Mouse (Mus musculus) left cerebral cortex, adult 2 months (tissue): ENCODE measurements at regions not wholly inside any gene's neighbourhood (a gene's known extent, or its start where the extent isn't known, plus 50 kb on each side); places are given as distances from the start of the nearest gene placed in this dataset.

ENCODE experiments used
- DNase-seq, 2 experiments: peaks; one replicate each; pipeline ENCODE4 v3.0.0; 2021 to 2022; ENCODE audit warnings: low spot score in 2 of 2, mixed read lengths in 1 of 2; ENCODE audit errors: extremely low spot score in 1 of 2
- H3K27ac ChIP-seq: fragments of 200-600 bp; 2 replicates; pipeline ENCODE4 v1.8.1; 2022
- H3K4me3 ChIP-seq: fragments of 200-600 bp; 2 replicates; pipeline ENCODE4 v1.8.1; 2022
- CTCF ChIP-seq: fragments of 200-600 bp; IDR thresholded peaks from 2 replicates; pipeline ENCODE4 v1.8.1; 2022; ENCODE audit warnings: antibody characterized with exemption, mild to moderate bottlenecking, moderate library complexity
- intact Hi-C: fragments of 180-260 bp; cut with DNase I; formaldehyde crosslinking; loops from one replicate; pipeline ENCODE4 v1.15.1; 2025

DNA sequence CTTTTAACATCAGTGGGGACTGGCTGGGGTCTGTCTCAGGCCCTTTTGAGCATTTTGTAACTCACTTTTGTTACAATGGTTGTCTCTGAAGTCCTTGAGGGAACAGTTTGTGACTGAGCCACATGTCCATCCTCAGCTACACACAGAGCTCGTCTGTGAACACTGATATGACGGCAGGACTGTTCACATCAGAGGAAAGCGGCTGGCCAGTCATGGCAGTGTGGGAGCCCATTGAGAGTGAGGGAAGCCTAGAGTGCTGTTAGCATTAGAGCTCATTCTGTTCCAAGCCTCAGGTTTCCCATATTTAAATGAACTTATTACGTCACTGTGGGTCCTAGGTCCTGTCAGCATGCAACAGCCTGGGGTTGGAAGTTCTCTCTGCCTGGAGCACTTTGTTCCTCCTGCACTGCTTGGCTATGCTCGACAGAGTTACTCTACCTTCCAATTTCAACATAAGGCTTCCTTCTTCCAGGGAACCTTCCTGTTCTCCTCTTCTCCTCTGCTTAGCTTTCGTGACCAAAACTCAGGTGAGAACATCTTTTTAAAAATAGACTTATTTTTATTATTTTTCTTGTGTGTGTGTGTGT, 217.5 kb downstream of the Mex3b start:
- Histone ChIP-seq H3K4me3 (no peak overlapping the region), H3K27ac (no peak overlapping the region)
- no peak for DNase-seq
- TF ChIP-seq CTCF = no peak
- intact Hi-C loops = no loop called here

DNA sequence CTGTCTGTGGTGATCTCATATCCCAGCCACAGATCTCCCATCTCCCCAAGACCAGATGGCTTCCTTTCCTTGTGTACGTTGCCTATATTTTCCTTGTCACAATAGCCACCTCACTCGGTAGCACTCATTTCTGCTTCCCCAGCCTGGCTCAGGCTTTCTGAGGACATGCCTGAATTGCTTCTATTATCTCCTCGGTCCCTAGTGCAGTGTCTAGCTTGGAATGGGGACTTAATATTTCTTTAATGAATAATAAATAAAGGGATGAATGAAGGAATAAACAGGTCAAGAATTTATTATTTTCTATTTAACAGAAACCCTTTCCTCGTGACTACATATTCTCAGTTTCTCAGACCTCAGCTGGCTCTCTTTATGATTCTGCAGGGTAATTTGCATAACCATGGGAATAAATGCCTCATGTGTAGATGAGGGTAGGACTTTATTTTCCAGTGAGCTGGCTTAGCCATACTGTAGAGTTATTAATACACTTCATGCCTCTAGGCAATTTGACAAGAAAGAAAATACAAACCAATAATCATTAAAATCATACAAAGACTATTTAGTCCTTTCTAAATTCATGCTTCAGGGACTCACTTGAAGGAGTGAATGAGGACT, 218.5 kb downstream of the Mex3b start:
- intact Hi-C loops = no loop called here
- Histone ChIP-seq H3K4me3 (no peak overlapping the region), H3K27ac (no peak overlapping the region)
- TF ChIP-seq CTCF = no peak
- no peak for DNase-seq

DNA sequence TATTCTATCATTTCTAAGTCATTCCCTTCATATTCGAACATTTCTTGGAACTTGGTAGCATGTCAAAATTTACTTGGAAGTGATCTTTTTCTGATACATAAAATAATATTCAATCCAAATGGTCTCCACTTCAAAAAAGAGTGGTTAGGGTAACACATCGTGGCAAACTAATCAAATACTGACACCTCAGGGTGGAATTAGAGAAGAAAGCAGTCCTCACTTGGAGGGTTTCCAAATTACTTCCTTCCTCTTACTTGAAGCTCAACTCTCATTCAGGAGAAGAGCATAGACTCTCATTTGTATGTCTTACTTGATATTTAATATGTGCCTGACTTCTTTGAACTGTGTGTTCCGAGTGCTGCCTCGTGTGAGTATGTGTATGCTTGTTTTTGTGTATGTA, 220.3 kb downstream of the Mex3b start:
- intact Hi-C loops = no loop called here
- DNase-seq = no peak
- Histone ChIP-seq H3K4me3 (no peak overlapping the region), H3K27ac (no peak overlapping the region)
- TF ChIP-seq CTCF = no peak

DNA sequence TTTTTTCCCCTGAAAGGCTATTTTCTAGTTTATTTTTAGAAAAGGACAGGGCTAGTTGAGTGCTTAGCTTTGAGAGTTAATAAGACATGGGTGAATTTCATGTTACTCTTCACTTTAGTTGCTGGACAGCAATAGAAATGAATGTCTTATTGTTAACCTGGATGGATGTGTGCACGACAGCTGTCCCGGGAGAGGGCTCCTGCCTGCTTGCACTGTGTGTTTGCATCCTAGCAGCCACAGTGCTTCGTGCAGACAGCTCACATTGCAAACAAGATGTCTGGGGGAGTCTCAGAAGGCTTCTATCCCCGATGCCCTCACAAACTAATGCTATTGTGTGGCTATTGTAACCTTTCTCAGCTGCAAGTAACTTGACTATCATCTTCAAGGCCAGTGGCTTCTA, 221.0 kb downstream of the Mex3b start:
- no peak for TF ChIP-seq CTCF
- no peak for DNase-seq
- no peak overlapping the region for H3K27ac ChIP-seq
- intact Hi-C loops = no loop called here
- H3K4me3 ChIP-seq = no peak overlapping the region

DNA sequence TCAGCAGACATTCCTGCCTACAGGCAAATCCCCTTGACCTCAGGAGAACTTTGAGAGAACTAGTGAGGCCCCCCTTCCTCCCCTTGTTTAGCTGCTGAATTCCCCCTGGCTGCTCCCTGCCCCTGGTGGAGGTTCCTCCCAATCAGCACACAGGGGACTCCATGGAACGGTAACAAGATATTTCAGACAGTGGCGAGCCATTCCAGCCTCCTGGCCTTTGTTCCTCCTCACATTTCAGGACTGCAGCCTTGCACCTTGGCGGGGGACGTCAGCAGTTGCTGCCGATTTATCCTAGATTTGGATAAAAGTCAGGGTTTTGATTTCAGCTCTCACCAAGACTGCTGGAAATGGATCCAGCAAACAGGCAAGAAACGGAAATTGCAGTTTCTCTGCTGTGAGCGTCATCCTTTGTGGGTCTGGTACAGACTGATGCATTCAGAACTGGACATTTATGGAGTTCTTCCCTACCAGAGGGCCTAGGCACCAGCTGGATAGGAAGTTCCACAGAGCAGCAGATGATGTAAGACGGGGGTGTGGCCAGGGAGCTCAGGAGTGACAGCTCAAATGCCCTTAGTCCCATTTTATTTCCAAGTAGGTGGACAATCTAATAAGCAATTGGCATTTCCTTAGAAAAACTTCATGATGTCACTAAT, 222.3 kb downstream of the Mex3b start:
- intact Hi-C loops = no loop called here
- peak in 1 of 2 experiments; percentile 19 for DNase-seq
- no peak; the same call in 1 of the 2 replicates for TF ChIP-seq CTCF
- Histone ChIP-seq H3K27ac (peak overlapping the region; percentile 48), H3K4me3 (no peak overlapping the region)

DNA sequence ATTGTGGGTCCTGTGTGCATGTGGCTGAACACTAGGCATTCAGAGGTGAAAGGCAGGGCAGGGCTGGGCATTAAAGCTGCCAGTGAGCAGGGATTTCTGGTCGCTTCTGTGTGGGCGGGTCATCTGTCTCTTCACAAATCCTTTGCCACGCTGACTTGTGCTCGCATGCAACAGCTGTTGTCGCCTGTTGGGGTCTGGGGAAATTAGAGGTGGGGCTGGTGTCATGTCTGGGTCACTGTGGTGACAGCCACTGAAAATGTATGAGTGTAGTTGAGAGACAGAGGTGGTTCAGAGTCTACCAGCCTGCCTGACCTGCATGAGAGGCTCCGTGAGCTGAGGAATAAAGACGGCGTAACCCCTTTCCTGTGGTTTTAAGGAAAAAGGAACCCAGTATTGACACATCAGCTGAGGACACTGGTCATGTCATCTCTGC, 226.8 kb downstream of the Mex3b start:
- intact Hi-C loops = loop anchor here (2.0 kb wide), 1 partner anchor 227 kb away; the partner anchor contains the start of gene Mex3b
- TF ChIP-seq CTCF = no peak
- no peak overlapping the region for H3K27ac ChIP-seq

DNA sequence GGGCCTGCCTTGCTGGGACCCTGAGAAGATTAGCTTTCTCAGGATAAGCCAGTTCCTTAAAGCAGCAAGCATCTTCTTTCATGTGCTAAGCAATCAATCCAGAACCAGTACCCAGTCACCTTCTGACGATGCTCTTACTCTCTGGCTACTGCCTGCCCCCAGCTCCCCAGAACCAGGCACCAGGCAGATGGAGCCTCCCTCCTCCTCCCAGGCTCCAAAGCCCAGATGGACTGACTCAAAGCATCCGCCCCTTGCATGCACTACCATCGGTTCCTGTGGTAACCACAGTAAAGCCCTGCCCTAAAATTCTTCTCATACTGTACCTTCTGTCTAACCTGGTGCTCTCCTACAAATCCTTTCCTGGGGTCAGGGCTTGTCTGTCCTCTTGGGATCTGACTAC, 227.8 kb downstream of the Mex3b start:
- intact Hi-C loops = loop anchor here (2.0 kb wide), 1 partner anchor 228 kb away; the partner anchor contains the start of gene Mex3b
- no peak for TF ChIP-seq CTCF
- H3K27ac ChIP-seq = no peak overlapping the region
- no peak overlapping the region for H3K4me3 ChIP-seq
- peak in 1 of 2 experiments; percentile 35 for DNase-seq

More for the DNA sequence above, 226.8 kb downstream of the Mex3b start:
- no peak for DNase-seq
- no peak overlapping the region for H3K4me3 ChIP-seq

DNA sequence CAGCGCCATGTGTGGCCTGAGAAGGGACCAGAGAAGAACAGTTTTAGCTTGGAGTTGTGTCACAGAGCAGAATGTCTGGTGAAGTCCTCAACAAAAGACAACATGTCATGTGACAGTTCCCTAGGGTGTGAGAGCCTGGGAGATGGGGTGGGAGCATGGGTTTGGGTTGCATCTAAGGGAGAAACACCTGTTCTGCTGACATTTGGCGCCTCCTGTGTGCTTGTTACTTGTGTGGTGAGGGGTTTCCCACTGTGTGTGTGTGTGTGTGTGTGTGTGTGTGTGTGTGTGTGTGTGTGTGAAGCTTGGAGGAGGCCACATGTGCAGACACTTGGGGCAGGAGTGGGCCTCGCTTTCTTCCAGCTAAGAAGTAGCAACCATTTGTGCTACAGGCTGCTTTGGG, 228.5 kb downstream of the Mex3b start:
- no peak for DNase-seq
- intact Hi-C loops = loop anchor here (2.0 kb wide), 1 partner anchor 229 kb away; the partner anchor contains the start of gene Mex3b
- no peak for TF ChIP-seq CTCF
- H3K4me3 ChIP-seq = no peak overlapping the region
- no peak overlapping the region for H3K27ac ChIP-seq

DNA sequence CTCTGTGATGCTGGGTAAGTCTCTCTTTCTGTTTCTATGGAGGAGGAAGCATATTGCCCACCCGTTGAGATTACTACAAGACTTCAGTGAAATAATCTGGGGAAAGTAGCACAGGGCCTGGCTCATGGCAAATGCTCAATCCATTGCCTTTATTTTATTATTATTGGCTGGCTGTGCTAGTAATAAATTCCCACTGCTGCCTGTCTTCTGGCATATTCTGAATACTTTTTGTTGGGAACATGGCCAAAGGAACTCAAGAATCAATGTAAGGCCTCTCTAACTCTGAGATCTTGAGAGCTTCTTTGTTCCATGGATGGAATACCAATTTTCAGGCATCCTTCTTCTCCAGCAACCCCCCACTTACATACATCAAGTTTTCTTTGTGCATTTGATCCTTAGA, 237.3 kb downstream of the Mex3b start:
- H3K4me3 ChIP-seq = no peak overlapping the region
- H3K27ac ChIP-seq = no peak overlapping the region
- TF ChIP-seq CTCF = no peak
- no peak for DNase-seq
- intact Hi-C loops = no loop called here

DNA sequence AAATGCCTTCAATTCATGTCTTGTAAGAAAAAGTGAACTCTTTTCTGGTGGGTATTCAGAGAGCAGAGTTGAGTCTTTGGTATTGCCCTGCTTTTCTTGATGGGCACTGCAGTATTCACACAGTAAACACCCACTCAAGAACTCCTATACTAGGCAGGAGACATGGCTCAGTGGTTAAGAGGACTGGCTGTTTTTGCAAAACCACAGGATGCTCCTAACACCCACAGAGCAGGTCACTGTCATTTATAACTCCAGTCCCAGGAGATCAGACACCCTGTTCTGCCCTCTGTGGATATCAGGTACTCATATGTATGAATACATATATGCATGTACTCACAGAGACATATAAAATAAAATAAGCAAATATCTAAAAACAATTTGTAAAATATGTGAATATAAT, 238.5 kb downstream of the Mex3b start:
- DNase-seq = no peak
- H3K4me3 ChIP-seq = no peak overlapping the region
- no peak overlapping the region for H3K27ac ChIP-seq
- no peak for TF ChIP-seq CTCF
- intact Hi-C loops = no loop called here

DNA sequence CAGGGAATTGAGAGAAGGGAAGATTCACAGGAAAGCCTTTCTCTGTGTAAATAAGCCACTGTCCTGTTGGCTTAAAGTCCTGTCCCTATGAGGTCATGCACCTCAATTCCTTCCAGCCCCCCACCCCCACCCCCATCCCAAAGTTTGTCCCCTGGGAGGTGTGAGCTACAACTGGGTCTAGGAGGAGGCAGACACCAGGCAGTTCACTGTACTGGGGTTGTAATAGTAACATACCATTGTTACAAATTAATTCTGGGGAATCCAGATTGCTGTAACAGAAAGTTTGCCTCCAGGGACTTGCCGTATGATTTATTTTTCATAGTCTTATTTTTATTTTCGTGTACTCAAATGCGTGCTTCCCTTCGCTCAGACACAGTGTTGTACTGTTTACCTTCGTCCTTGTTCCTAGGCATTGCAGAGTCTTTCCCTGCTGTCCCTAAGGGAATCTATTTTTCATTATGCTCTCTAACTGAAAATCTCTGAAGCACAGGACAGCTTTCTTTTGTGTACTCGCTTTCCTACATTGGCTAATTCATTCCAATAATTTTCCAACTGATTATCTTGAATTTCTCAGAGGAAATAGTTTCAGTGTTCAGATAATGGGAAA, 244.2 kb downstream of the Mex3b start:
- TF ChIP-seq CTCF = no peak
- H3K27ac ChIP-seq = no peak overlapping the region
- intact Hi-C loops = no loop called here
- H3K4me3 ChIP-seq = no peak overlapping the region
- no peak for DNase-seq

DNA sequence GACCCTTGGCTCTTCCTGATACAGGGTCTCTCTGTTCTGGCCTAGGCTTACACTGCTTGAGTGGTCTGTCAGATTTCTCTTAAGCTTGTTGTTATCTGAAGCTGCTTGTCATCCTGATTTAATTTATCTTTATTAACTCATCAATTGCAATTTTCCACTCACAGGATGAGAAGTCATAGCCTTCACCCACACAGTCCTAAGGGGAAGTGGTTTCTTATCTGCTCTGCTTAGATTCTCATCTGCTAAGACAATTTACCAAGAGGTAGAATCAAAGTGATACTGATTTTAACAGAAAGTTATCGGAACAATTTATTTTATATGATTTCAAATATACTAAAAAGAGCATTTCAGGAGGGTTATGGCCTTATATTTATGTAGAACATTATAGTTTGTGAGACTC, 249.4 kb downstream of the Mex3b start:
- no peak overlapping the region for H3K4me3 ChIP-seq
- intact Hi-C loops = no loop called here
- no peak for DNase-seq
- no peak overlapping the region for H3K27ac ChIP-seq
- no peak for TF ChIP-seq CTCF
